Mouse (Mus musculus): ENCODE data around the gene Cbx2.

Gene Cbx2

GRCm38 (mm10) chr11:119043761-119044550, 21.2 kb downstream of the Cbx2 start:
- peak in 1 of 2 experiments; percentile 51 for DNase-seq

- DNase-seq = peak; percentile 80 to 83
These were observed 22.0 kb downstream of the Cbx2 start for GRCm38 (mm10) chr11:119044551-119045337.

GRCm38 (mm10) chr11:119046601-119047245, 24.0 kb downstream of the Cbx2 start:
- peak; percentile 84 to 87 for DNase-seq

GRCm38 (mm10) chr11:119047261-119048132, 24.7 kb downstream of the Cbx2 start:
- DNase-seq = peak in 1 of 2 experiments; percentile 56

- peak in 1 of 2 experiments; percentile 28 for DNase-seq
These were observed 25.4 kb downstream of the Cbx2 start for GRCm38 (mm10) chr11:119048133-119048510.

- DNase-seq = no peak
These were observed 27.6 kb downstream of the Cbx2 start for GRCm38 (mm10) chr11:119050361-119050760.

- DNase-seq = no peak
These were observed 28.7 kb downstream of the Cbx2 start for GRCm38 (mm10) chr11:119051426-119051825.

- DNase-seq = peak; percentile 51 to 63
These were observed 29.3 kb downstream of the Cbx2 start for GRCm38 (mm10) chr11:119051927-119052660.

- peak; percentile 36 to 45 for DNase-seq
These were observed 30.0 kb downstream of the Cbx2 start for GRCm38 (mm10) chr11:119052661-119053256.

- peak; percentile 74 to 82 for DNase-seq
These were observed 30.5 kb downstream of the Cbx2 start for GRCm38 (mm10) chr11:119053257-119053670.

GRCm38 (mm10) chr11:119053738-119054350, 31.1 kb downstream of the Cbx2 start:
- DNase-seq = no peak

- DNase-seq = peak; percentile 43 to 71
These were observed 31.9 kb downstream of the Cbx2 start for GRCm38 (mm10) chr11:119054351-119055345.

- DNase-seq = peak in 1 of 2 experiments; percentile 30
These were observed 32.9 kb downstream of the Cbx2 start for GRCm38 (mm10) chr11:119055571-119056131.

- peak in 1 of 2 experiments; percentile 71 for DNase-seq
These were observed 33.8 kb downstream of the Cbx2 start for GRCm38 (mm10) chr11:119056301-119057211.

- peak in 1 of 2 experiments; percentile 24 for DNase-seq
These were observed 34.5 kb downstream of the Cbx2 start for GRCm38 (mm10) chr11:119057291-119057690.

- peak; percentile 56 to 65 for DNase-seq
These were observed 35.6 kb downstream of the Cbx2 start for GRCm38 (mm10) chr11:119058041-119058995.

All from kidney, postnatal 36 days (tissue).